Mouse (Mus musculus) thymus, postnatal 25 days (tissue): ENCODE measurements around the gene Syn1.
A peak's percentile ranks its signal among the peaks of the same experiment; 100 is the strongest.

Source experiments
- DNase-seq: peaks from one replicate; pipeline ENCODE4 v3.0.0; 2022

Syn1 gene

GRCm38 (mm10) chrX:20862105-20863065, 58.4 kb downstream of the Syn1 start:
- no peak for DNase-seq

- no peak for DNase-seq
Observed at GRCm38 (mm10) chrX:20861453-20862104, 59.2 kb downstream of the Syn1 start.

- no peak for DNase-seq
Observed at GRCm38 (mm10) chrX:20853794-20854193, 67.0 kb downstream of the Syn1 start.

GRCm38 (mm10) chrX:20848256-20848984, 72.4 kb downstream of the Syn1 start:
- DNase-seq = peak; percentile 89

GRCm38 (mm10) chrX:20847816-20848215, 73.0 kb downstream of the Syn1 start:
- DNase-seq = no peak

GRCm38 (mm10) chrX:20847232-20847631, 73.6 kb downstream of the Syn1 start:
- DNase-seq = no peak

GRCm38 (mm10) chrX:20828934-20829333, 91.9 kb downstream of the Syn1 start:
- DNase-seq = no peak

GRCm38 (mm10) chrX:20819708-20820426, 100.9 kb downstream of the Syn1 start:
- peak; percentile 33 for DNase-seq

GRCm38 (mm10) chrX:20819204-20819628, 101.6 kb downstream of the Syn1 start:
- DNase-seq = peak; percentile 81

GRCm38 (mm10) chrX:20816974-20817373, 103.8 kb downstream of the Syn1 start:
- peak; percentile 22 for DNase-seq
